Mouse (Mus musculus) macrophage (primary cell): ENCODE results near the gene Fgfr1op. TPM values are rescaled to one million over a fixed set of nuclear protein-coding genes. Genes with fewer than 3 reads are reported as not detected.

Source experiments
- polyA plus RNA-seq: library from polyadenylated mRNA; stranded (reverse); fragments of 250-400 nt; gene quantifications from 3 replicates; pipeline ENCODE4 v1.2.4, GENCODE M21; 2018; ENCODE audit warnings: inconsistent platforms

Fgfr1op gene
- polyA plus RNA-seq, 1 experiment from 2014 or later, result 5.7 TPM

Other genes starting within 250 kb of the Fgfr1op start
- gene Tagap, start 239.5 kb upstream of the Fgfr1op start, polyA plus RNA-seq, result 3.7 to 11.7 TPM (median 5.6 TPM) in 3 replicates
- gene Rsph3a, start 219.9 kb upstream of the Fgfr1op start, polyA plus RNA-seq, result 13.6 to 21.3 TPM (median 18.8 TPM) in 3 replicates
- gene Gm49673, start 17.7 kb upstream of the Fgfr1op start, polyA plus RNA-seq, result 0.11 TPM in 1 of 3 replicates, not detected in the others
- gene Rnaset2a, start 17.4 kb upstream of the Fgfr1op start, polyA plus RNA-seq, result 52.0 to 123 TPM (median 66.9 TPM) in 3 replicates
- not detected in 3 replicates for gene Ccr6, start 70.5 kb downstream of the Fgfr1op start, polyA plus RNA-seq
- gene Mpc1, start 117.4 kb downstream of the Fgfr1op start, polyA plus RNA-seq, result 257 to 456 TPM (median 376 TPM) in 3 replicates
- 85.8 to 210 TPM (median 182 TPM) in 3 replicates for gene Sft2d1, start 145.6 kb downstream of the Fgfr1op start, polyA plus RNA-seq
- gene Prr18, start 172.0 kb downstream of the Fgfr1op start, polyA plus RNA-seq, result 0.10 to 0.25 TPM (median 0.14 TPM) in 3 replicates
- gene T2, start 190.5 kb downstream of the Fgfr1op start, polyA plus RNA-seq, result not detected in 3 replicates